Mouse (Mus musculus): ENCODE data around the gene Adgrl1.

Gene Adgrl1

DNA sequence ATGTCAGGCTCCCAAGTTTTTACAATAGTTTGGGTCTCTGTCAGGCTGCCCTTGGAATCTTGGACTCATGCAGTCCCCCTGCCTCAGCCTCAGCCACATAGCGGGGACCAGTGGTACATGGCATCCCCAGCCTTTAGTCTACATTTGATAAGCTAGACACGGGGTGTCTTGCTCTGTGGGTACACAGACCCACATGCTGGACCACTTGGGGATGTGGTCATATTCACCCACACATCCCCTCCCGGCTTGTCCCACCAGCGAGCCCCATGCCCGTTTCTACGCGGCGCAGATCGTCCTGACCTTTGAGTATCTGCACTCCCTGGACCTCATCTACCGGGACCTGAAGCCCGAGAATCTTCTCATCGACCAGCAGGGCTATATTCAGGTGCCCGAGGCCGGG lies 90.3 kb downstream of the Adgrl1 start:
- DNase-seq (ENCODE audit: low spot score in 2 of 2), result no peak

Data from frontal cortex, postnatal 25 days (tissue).